Mouse (Mus musculus) hindbrain, embryonic 11.5 days (tissue): ENCODE data around the gene Grn. TPM values are rescaled to one million over a fixed set of nuclear protein-coding genes. Genes with fewer than 3 reads are reported as not detected.

Experiments
- ATAC-seq: fragments of 200-750 bp; cut with Nextera tagmentation; 2 replicates; pipeline ENCODE4 v1.8.0; 2017; ENCODE audit warnings: mild to moderate bottlenecking, moderate TSS enrichment, moderate library complexity; ENCODE audit not compliant: low FRiP score
- DNase-seq: peaks from one replicate; pipeline ENCODE4 v3.0.0-alpha.2; 2015; ENCODE audit warnings: low spot score
- H3K27ac ChIP-seq: fragments of 300-500 bp; sonication (generic); 2 replicates; pipeline ENCODE4 v1.5.1; 2014; ENCODE audit warnings: mild to moderate bottlenecking, low read depth, low read length
- H3K27me3 ChIP-seq: fragments of 300-500 bp; sonication (generic); 2 replicates; pipeline ENCODE4 v1.6.1; 2014; ENCODE audit warnings: mild to moderate bottlenecking, low read length, moderate library complexity, mixed read lengths; ENCODE audit not compliant: control insufficient read depth, insufficient read depth
- H3K36me3 ChIP-seq: fragments of 300-500 bp; sonication (generic); 2 replicates; pipeline ENCODE4 v1.6.1; 2014; ENCODE audit warnings: mild to moderate bottlenecking, low read length, moderate library complexity, mixed read lengths; ENCODE audit not compliant: control insufficient read depth, insufficient read depth
- H3K4me1 ChIP-seq: fragments of 300-500 bp; sonication (generic); replicated peaks from 2 replicates; pipeline ENCODE4 v1.6.1; 2014; ENCODE audit warnings: low read length, mixed read lengths; ENCODE audit not compliant: control insufficient read depth, insufficient read depth
- H3K4me2 ChIP-seq: fragments of 300-500 bp; sonication (generic); replicated peaks from 2 replicates; pipeline ENCODE4 v1.6.1; 2014; ENCODE audit warnings: mild to moderate bottlenecking, low read depth, low read length
- H3K4me3 ChIP-seq: fragments of 300-500 bp; sonication (generic); 2 replicates; pipeline ENCODE4 v1.5.1; 2014; ENCODE audit warnings: low read depth, low read length
- H3K9ac ChIP-seq: fragments of 300-500 bp; sonication (generic); 2 replicates; pipeline ENCODE4 v1.6.1; 2014; ENCODE audit warnings: low read depth, low read length
- H3K9me3 ChIP-seq: fragments of 300-500 bp; sonication (generic); 2 replicates; pipeline ENCODE4 v1.6.1; 2016; ENCODE audit warnings: low read length; ENCODE audit not compliant: control insufficient read depth
- WGBS: fragments of 180-500 bp; shearing (Covaris S2); extraction: QIAGEN DNeasy Blood & Tissue Kit; methylation state at CpG from one replicate; pipeline ENCODE4 v1.1.7; 2014; 5-methylcytosine and 5-hydroxymethylcytosine counted together
- polyA plus RNA-seq: library from polyadenylated mRNA; unstranded; fragments of >200 nt; fragmentation: Nextera tagmentation; extraction: Ambion mirVana; gene quantifications from 2 replicates; pipeline ENCODE4 v1.2.1, GENCODE M21; 2014

The Grn gene
- polyA plus RNA-seq, 1 experiment from 2014 or later: 47.2 TPM

GRCm38 (mm10) chr11:102398007-102398825, 31.9 kb upstream of the Grn start:
- no peak overlapping the region for H3K4me3 ChIP-seq
- no peaks in the 10 kb centered on the region for H3K9me3 ChIP-seq
- no peak for ATAC-seq
- peaks cover 3% of the 10 kb centered on the region; the same call in 1 of the 2 replicates for H3K36me3 ChIP-seq
- H3K4me2 ChIP-seq: no peak overlapping the region
- 84% methylated on average over 20 of the region's 20 CpGs for WGBS
- no peak overlapping the region for H3K27ac ChIP-seq
- H3K4me1 ChIP-seq: peaks cover 14% of the 10 kb centered on the region
- H3K27me3 ChIP-seq: peaks cover 13% of the 10 kb centered on the region
- no peak overlapping the region for H3K9ac ChIP-seq
- DNase-seq: no peak

- WGBS: 22% methylated on average over 15 of the region's 15 CpGs
- Histone ChIP-seq H3K4me1 (peaks cover 14% of the 10 kb centered on the region), H3K27ac (no peak overlapping the region)
Measured at GRCm38 (mm10) chr11:102399107-102399506, 31.0 kb upstream of the Grn start.

GRCm38 (mm10) chr11:102399610-102400072, 30.5 kb upstream of the Grn start:
- DNase-seq (peak; percentile 44), ATAC-seq (no peak)
- 0 out of 2 replicates have a peak overlapping the region, but pooled peaks have one; percentile 23 for H3K9ac ChIP-seq
- H3K27me3 ChIP-seq: peaks cover 13% of the 10 kb centered on the region
- no peak overlapping the region for H3K27ac ChIP-seq
- WGBS: 2% methylated on average over 34 of the region's 34 CpGs
- no peaks in the 10 kb centered on the region for H3K9me3 ChIP-seq
- H3K4me2 ChIP-seq: peak overlapping the region; percentile 11; the same call in 1 of the 2 replicates
- peaks cover 15% of the 10 kb centered on the region for H3K4me1 ChIP-seq
- peaks cover 3% of the 10 kb centered on the region; the same call in 1 of the 2 replicates for H3K36me3 ChIP-seq
- no peak overlapping the region for H3K4me3 ChIP-seq

More at GRCm38 (mm10) chr11:102399107-102399506, 31.0 kb upstream of the Grn start:
- DNase-seq: no peak
- H3K9me3 ChIP-seq: no peaks in the 10 kb centered on the region
- no peak overlapping the region for H3K4me3 ChIP-seq
- no peak overlapping the region for H3K9ac ChIP-seq
- H3K36me3 ChIP-seq: peaks cover 3% of the 10 kb centered on the region; the same call in 1 of the 2 replicates
- H3K27me3 ChIP-seq: peaks cover 13% of the 10 kb centered on the region
- H3K4me2 ChIP-seq: no peak overlapping the region
- no peak for ATAC-seq

GRCm38 (mm10) chr11:102400513-102401084, 29.5 kb upstream of the Grn start:
- H3K9me3 ChIP-seq: no peaks in the 10 kb centered on the region
- no peak overlapping the region for H3K4me2 ChIP-seq
- peaks cover 12% of the 10 kb centered on the region for H3K4me1 ChIP-seq
- no peak overlapping the region for H3K4me3 ChIP-seq
- peaks cover 3% of the 10 kb centered on the region; the same call in 1 of the 2 replicates for H3K36me3 ChIP-seq
- peak; percentile 38; the same call in 1 of the 2 replicates for ATAC-seq
- H3K9ac ChIP-seq: no peak overlapping the region
- H3K27me3 ChIP-seq: peaks cover 13% of the 10 kb centered on the region
- DNase-seq: no peak
- WGBS: 33% methylated on average over 12 of the region's 12 CpGs
- no peak overlapping the region for H3K27ac ChIP-seq

- H3K27ac ChIP-seq: 0 out of 2 replicates have a peak overlapping the region, but pooled peaks have one; percentile 39
- peak; percentile 37 for DNase-seq
- peaks cover 13% of the 10 kb centered on the region for H3K27me3 ChIP-seq
- peaks cover 17% of the 10 kb centered on the region for H3K4me1 ChIP-seq
- H3K9me3 ChIP-seq: no peaks in the 10 kb centered on the region
- H3K4me2 ChIP-seq: no peak overlapping the region
- no peak for ATAC-seq
- 57% methylated on average over 10 of the region's 12 CpGs for WGBS
- H3K36me3 ChIP-seq: peaks cover 3% of the 10 kb centered on the region; the same call in 1 of the 2 replicates
- H3K4me3 ChIP-seq: no peak overlapping the region
- no peak overlapping the region for H3K9ac ChIP-seq
Measured at GRCm38 (mm10) chr11:102401898-102402500, 28.1 kb upstream of the Grn start.

GRCm38 (mm10) chr11:102403657-102404056, 26.5 kb upstream of the Grn start:
- no peak overlapping the region for H3K4me3 ChIP-seq
- H3K9ac ChIP-seq: no peak overlapping the region
- H3K27me3 ChIP-seq: peaks cover 11% of the 10 kb centered on the region
- no peak overlapping the region for H3K4me2 ChIP-seq
- ATAC-seq (no peak), DNase-seq (no peak)
- no peaks in the 10 kb centered on the region for H3K9me3 ChIP-seq
- peaks cover 3% of the 10 kb centered on the region; the same call in 1 of the 2 replicates for H3K36me3 ChIP-seq
- peaks cover 17% of the 10 kb centered on the region for H3K4me1 ChIP-seq
- WGBS: 94% methylated on average over 11 of the region's 11 CpGs
- no peak overlapping the region for H3K27ac ChIP-seq

- Histone ChIP-seq H3K9me3 (no peaks in the 10 kb centered on the region), H3K36me3 (peaks cover 3% of the 10 kb centered on the region; the same call in 1 of the 2 replicates), H3K4me2 (0 out of 2 replicates have a peak overlapping the region, but pooled peaks have one; percentile 11), H3K4me1 (peaks cover 17% of the 10 kb centered on the region), H3K9ac (0 out of 2 replicates have a peak overlapping the region, but pooled peaks have one; percentile 19), H3K27me3 (peaks cover 8% of the 10 kb centered on the region), H3K4me3 (no peak overlapping the region), H3K27ac (no peak overlapping the region)
- ATAC-seq (no peak), DNase-seq (no peak)
- WGBS: 81% methylated on average over 18 of the region's 18 CpGs
Measured at GRCm38 (mm10) chr11:102404161-102405010, 25.7 kb upstream of the Grn start.
